Mouse (Mus musculus): ENCODE measurements around the gene Eid2. TPM values are rescaled to one million over a fixed set of nuclear protein-coding genes. Genes with fewer than 3 reads are reported as not detected.
"Not testable (repeated sequence)": the region's sequence is repeated elsewhere in the genome, so short reads cannot be mapped to it uniquely, and the experiment has no call there.

The Eid2 gene
- total RNA-seq (2018; cell fraction: chromatin; rRNA removed): 1 to 10 TPM in 9 of 26 experiments, under 1 TPM in 4, not detected in 13; 0.67 to 3.3 (median 1.3) TPM
- 1 to 10 TPM; 1.4 to 5.9 (median 2.6) TPM for total RNA-seq (2018; cell fraction: cytosol; rRNA removed)
- 1 to 10 TPM in 18 of 26 experiments, under 1 TPM in 7, not detected in 1; 0.58 to 5.2 (median 1.4) TPM for total RNA-seq (2018; cell fraction: nucleus; rRNA removed)
- polyA plus RNA-seq (2018): 2.4 to 4.6 TPM (median 3.7 TPM) in 3 replicates

GRCm38 (mm10) chr7:28267129-28268041 is at the start of gene Eid2:
Gene Eid2, plus strand, starts transcription at chr7:28267881.
- WGBS (ENCODE audit: missing documents): 8% methylated on average over 53 of the region's 57 CpGs
- no peak within 1 kb of the TSS for H3K4me3 ChIP-seq (ENCODE audit: inconsistent target)
- H3K79me2 ChIP-seq (ENCODE audit: inconsistent target): no peaks in the 10 kb centered on the region
- H3K27ac ChIP-seq: no peak within 1 kb of the TSS
- H3K36me3 ChIP-seq (ENCODE audit: inconsistent target): no peaks in the 10 kb centered on the region

DNA sequence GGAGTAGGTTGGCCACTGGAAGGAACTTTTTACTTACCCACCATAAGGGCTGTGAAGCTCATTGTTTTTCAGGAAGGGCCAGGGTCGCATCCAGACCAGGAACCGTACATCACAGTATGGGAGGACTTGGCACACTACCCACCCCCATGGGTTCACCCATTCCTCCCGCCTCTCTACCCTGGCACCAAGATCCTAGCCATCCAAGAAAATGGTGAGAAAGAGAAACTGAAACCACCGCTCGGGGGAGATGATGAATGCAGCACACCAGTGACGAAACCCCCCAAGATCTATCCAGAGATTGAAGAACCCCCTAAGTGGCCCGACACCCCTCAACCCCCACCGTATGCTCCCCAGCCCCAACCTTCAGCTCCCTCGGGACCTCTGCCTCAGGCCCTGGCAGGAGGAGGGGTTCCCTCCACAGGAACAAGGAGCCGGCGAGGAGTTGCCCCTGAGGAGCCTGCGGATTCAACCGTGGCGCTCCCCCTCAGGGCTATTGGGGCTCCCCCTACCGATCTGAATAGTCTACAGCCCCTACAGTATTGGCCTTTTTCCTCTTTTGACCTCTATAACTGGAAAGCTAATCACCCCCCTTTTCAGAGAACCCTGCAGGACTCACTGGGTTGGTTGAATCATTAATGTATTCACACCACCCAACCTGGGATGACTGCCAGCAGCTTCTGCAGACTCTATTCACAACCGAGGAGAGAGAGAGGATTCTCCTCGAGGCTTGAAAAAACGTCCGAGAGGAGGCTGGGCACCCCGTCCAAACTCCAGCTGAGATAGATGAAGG is 48.5 kb upstream of the Eid2 start:
- WGBS (ENCODE audit: missing documents): 79% methylated on average over 20 of the region's 20 CpGs
- H3K36me3 ChIP-seq (ENCODE audit: inconsistent target); H3K27ac ChIP-seq; H3K4me3 ChIP-seq (ENCODE audit: inconsistent target); H3K79me2 ChIP-seq (ENCODE audit: inconsistent target): not testable (repeated sequence)

- not testable (repeated sequence) for H3K4me3 ChIP-seq (ENCODE audit: inconsistent target); H3K79me2 ChIP-seq (ENCODE audit: inconsistent target); H3K36me3 ChIP-seq (ENCODE audit: inconsistent target); H3K27ac ChIP-seq
- 86% methylated on average over 4 of the region's 4 CpGs for WGBS (ENCODE audit: missing documents)
Measured at GRCm38 (mm10) chr7:28226836-28227235, 40.8 kb upstream of the Eid2 start.

DNA sequence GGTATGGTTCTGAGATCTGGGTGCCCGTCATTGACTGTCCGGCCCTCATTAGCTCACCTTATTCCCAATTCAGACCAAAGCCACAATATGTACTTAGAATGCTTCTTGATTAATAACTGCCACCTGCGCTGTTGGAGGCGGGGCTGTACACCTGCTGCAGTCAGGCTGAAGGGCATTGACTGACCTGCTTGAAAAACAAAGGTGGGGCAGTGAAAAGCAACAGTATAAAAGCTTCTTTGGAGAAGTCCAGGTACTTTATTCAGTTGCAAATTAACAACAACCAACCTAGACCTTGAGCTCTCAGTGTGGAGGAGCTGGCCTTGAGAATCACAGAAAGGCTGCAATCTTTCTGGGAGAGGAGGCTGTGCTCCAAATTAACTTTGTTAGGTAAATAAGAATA is 40.3 kb upstream of the Eid2 start:
- 97% methylated on average over 3 of the region's 4 CpGs for WGBS (ENCODE audit: missing documents)

DNA sequence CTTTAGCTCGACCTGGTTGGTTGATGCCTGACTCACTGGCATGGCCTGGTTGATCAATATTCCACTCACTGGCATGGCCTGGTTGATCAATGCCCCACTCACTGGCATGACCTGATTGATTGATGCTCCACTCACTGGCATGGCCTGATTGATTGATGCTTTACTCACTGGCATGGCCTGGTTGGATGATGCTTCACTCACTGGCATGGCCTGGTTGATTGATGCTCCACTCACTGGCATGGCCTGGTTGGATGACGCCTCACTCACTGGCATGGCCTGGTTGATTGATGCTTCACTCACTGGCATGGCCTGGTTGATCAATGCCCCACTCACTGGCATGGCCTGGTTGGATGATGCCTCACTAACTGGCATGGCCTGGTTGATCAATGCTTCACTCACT is 23.7 kb upstream of the Eid2 start:
- WGBS (ENCODE audit: missing documents): 59% methylated on average over 2 of the region's 2 CpGs

More for the DNA sequence above, 40.3 kb upstream of the Eid2 start:
- not testable (repeated sequence) for H3K36me3 ChIP-seq (ENCODE audit: inconsistent target); H3K4me3 ChIP-seq (ENCODE audit: inconsistent target); H3K79me2 ChIP-seq (ENCODE audit: inconsistent target); H3K27ac ChIP-seq

DNA sequence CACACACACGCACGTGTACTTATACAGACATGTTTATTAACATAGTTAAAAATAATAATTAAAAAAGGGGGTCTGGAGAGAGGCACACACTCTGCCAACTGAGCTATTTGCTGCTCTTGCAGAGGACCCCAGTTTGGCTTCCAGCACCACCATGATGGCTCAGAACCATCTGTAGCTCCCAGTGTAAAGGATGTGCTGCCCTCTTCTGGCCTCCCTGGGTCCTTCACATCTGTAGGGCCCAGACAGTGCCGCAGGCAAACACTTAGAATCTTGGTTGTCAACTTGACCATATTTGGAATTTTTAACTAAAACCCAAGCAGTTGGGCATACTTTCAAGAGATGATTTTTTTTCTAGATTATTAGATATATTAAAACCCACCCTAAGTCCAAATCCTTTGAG is 18.7 kb upstream of the Eid2 start:
- H3K36me3 ChIP-seq (ENCODE audit: inconsistent target): no peaks in the 10 kb centered on the region
- 75% methylated on average over 3 of the region's 3 CpGs for WGBS (ENCODE audit: missing documents)

More for the DNA sequence above, 23.7 kb upstream of the Eid2 start:
- H3K36me3 ChIP-seq (ENCODE audit: inconsistent target); H3K27ac ChIP-seq; H3K79me2 ChIP-seq (ENCODE audit: inconsistent target); H3K4me3 ChIP-seq (ENCODE audit: inconsistent target): not testable (repeated sequence)

GRCm38 (mm10) chr7:28251976-28252375 is 15.7 kb upstream of the Eid2 start:
- H3K36me3 ChIP-seq (ENCODE audit: inconsistent target): no peaks in the 10 kb centered on the region
- H3K79me2 ChIP-seq (ENCODE audit: inconsistent target): no peaks in the 10 kb centered on the region
- 88% methylated on average over 15 of the region's 17 CpGs for WGBS (ENCODE audit: missing documents)
- H3K27ac ChIP-seq: no peak overlapping the region
- no peak overlapping the region for H3K4me3 ChIP-seq (ENCODE audit: inconsistent target)

More for the DNA sequence above, 18.7 kb upstream of the Eid2 start:
- Histone ChIP-seq H3K79me2 (ENCODE audit: inconsistent target) (no peaks in the 10 kb centered on the region), H3K27ac (no peak overlapping the region), H3K4me3 (ENCODE audit: inconsistent target) (no peak overlapping the region)

GRCm38 (mm10) chr7:28254591-28254990 is 13.1 kb upstream of the Eid2 start:
- H3K27ac ChIP-seq: no peak overlapping the region
- 49% methylated on average over 6 of the region's 6 CpGs for WGBS (ENCODE audit: missing documents)
- no peaks in the 10 kb centered on the region for H3K79me2 ChIP-seq (ENCODE audit: inconsistent target)
- no peaks in the 10 kb centered on the region for H3K36me3 ChIP-seq (ENCODE audit: inconsistent target)
- H3K4me3 ChIP-seq (ENCODE audit: inconsistent target): no peak overlapping the region

DNA sequence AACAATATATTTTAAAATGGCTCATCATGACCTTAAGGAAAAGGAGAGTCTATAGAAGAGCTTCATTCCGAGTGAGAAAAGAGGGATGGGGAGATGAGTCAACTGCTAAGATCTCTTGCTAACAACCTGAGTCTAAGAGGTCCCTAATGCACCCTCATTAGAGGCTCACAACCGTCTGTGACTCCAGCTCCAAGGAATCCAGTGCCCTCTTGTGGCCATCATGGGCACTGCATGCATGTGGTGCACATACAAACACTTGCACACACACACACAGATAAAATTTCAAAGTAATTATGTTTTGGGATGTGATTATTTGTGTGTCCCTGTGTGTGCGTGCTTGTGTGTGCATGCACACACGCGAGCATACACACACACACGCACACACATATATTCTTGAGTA is 12.2 kb upstream of the Eid2 start:
- H3K36me3 ChIP-seq (ENCODE audit: inconsistent target): no peaks in the 10 kb centered on the region
- no peak overlapping the region for H3K4me3 ChIP-seq (ENCODE audit: inconsistent target)
- H3K27ac ChIP-seq: no peak overlapping the region
- H3K79me2 ChIP-seq (ENCODE audit: inconsistent target): no peaks in the 10 kb centered on the region
- 94% methylated on average over 6 of the region's 6 CpGs for WGBS (ENCODE audit: missing documents)

GRCm38 (mm10) chr7:28262861-28263260 is 4.8 kb upstream of the Eid2 start:
- WGBS (ENCODE audit: missing documents): 58% methylated on average over 5 of the region's 5 CpGs
- Histone ChIP-seq H3K79me2 (ENCODE audit: inconsistent target) (no peaks in the 10 kb centered on the region), H3K27ac (no peak overlapping the region), H3K36me3 (ENCODE audit: inconsistent target) (no peaks in the 10 kb centered on the region), H3K4me3 (ENCODE audit: inconsistent target) (no peak overlapping the region)

- Histone ChIP-seq H3K79me2 (ENCODE audit: inconsistent target) (no peaks in the 10 kb centered on the region), H3K27ac (no peak overlapping the region), H3K36me3 (ENCODE audit: inconsistent target) (no peaks in the 10 kb centered on the region), H3K4me3 (ENCODE audit: inconsistent target) (no peak overlapping the region)
- WGBS (ENCODE audit: missing documents): 6% methylated on average over 14 of the region's 15 CpGs
Measured at GRCm38 (mm10) chr7:28263786-28264185, 3.9 kb upstream of the Eid2 start.

DNA sequence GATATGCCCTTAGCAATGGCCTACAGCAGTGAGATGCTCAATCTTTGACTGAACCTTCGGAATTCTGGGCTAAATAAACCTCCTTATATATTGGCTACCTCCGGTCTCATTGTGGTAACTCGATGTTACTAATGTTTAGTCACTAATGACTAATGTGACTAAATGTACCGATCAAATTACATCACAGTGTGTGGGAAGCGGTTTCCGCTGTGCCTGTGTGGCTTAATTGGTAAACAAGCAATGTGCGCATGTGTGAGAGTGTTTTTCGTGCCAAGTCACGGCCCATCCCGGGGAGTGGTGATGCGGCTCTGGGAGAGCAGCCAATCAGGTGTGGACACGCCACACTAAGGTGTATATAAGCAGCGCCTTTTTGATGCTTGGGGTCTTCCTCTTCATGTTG is 2.3 kb upstream of the Eid2 start:
- WGBS (ENCODE audit: missing documents): 92% methylated on average over 11 of the region's 13 CpGs
- Histone ChIP-seq H3K79me2 (ENCODE audit: inconsistent target) (no peaks in the 10 kb centered on the region), H3K4me3 (ENCODE audit: inconsistent target) (no peak overlapping the region)

DNA sequence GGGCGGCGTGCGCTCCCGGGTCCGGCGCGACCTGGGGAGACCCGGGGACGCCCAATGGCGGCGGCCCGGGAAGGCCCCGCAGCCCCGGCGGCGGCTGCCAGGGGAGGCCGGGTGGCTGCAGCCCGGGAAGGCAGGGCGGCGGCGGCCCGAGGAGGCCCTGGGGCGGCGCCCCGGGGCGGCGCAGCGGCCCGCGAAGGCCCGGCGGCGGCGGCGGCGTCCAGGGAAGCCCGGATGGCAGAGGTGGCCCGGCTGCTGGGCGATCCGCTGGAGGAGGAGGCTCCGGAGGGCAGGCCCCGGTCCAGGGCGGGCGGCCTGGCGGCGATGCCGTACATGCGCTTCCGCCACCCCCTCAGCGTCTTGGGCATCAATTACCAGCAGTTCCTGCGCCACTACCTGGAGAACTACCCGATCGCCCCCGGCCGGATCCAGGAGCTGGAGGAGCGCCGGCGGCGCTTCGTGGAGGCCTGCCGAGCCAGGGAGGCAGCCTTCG is 406 bp downstream of the Eid2 start:
- H3K79me2 ChIP-seq (ENCODE audit: inconsistent target): no peaks in the 10 kb centered on the region
- 2% methylated on average over 49 of the region's 62 CpGs for WGBS (ENCODE audit: missing documents)
- H3K36me3 ChIP-seq (ENCODE audit: inconsistent target): no peaks in the 10 kb centered on the region
- no peak overlapping the region for H3K27ac ChIP-seq
- no peak overlapping the region for H3K4me3 ChIP-seq (ENCODE audit: inconsistent target)

More for the DNA sequence above, 2.3 kb upstream of the Eid2 start:
- H3K36me3 ChIP-seq (ENCODE audit: inconsistent target): no peaks in the 10 kb centered on the region
- no peak overlapping the region for H3K27ac ChIP-seq

- H3K79me2 ChIP-seq (ENCODE audit: inconsistent target): no peaks in the 10 kb centered on the region
- H3K27ac ChIP-seq: no peak overlapping the region
- no peaks in the 10 kb centered on the region for H3K36me3 ChIP-seq (ENCODE audit: inconsistent target)
- 54% methylated on average over 16 of the region's 16 CpGs for WGBS (ENCODE audit: missing documents)
- no peak overlapping the region for H3K4me3 ChIP-seq (ENCODE audit: inconsistent target)
Measured at GRCm38 (mm10) chr7:28268576-28268975, 895 bp downstream of the Eid2 start.
